Mouse (Mus musculus): ENCODE measurements around the gene Cyp4f39. TPM values are rescaled to one million over a fixed set of nuclear protein-coding genes. Genes with fewer than 3 reads are reported as not detected.
"Not testable (repeated sequence)": the region's sequence is repeated elsewhere in the genome, so short reads cannot be mapped to it uniquely, and the experiment has no call there.

Cyp4f39 gene
- polyA plus RNA-seq, 1 experiment = not detected

DNA sequence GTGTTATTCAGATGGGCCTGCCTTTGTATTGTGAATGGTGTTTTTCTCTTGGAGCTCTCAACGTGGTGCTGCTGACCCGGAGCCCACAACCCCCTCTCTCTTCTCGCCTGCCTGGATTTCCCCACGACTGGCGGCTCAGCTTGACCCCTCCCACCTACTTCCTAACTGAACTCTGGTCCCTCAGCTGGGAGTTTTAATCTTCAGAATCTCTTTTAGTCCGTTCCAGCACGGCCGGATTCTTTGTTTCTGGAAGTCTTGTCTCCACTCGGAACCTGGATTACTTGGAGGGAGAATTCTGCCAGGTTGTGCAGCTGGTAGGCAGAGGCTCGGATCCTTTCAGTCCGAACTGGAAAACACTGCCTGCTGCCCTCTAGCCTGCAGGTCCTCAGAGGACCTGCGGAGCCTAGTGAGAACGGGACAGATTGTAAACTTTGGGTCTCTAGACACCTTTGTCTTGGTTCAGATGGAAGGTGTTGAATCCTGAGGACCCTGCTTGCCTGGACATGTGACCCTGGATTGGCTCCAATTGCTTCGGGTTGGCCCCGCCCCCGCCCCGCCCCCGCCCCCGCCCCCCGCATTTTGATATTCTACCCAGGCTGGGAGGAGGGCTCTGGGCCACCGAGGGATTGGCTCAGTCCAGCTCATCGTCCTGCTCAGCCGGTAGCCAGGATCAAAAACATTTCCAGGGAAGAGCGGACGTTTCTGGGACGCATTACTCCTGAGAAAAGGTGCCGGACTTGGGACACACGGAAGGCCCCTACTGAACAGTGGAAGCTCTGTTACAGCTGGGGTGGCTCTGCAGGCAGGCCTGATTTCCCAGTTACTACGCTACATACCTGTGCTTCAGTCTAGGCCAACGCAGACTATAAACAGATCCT, 53.6 kb downstream of the Cyp4f39 start, which contains the start of gene Cyp4f17:
Gene Cyp4f17 (plus strand): TSS at position 200 of the 878 bp plus-strand sequence.
- no peak for TF ChIP-seq GATA1 (IDR thresholded peaks at IDR 0.05; ENCODE audit: low read length)

DNA sequence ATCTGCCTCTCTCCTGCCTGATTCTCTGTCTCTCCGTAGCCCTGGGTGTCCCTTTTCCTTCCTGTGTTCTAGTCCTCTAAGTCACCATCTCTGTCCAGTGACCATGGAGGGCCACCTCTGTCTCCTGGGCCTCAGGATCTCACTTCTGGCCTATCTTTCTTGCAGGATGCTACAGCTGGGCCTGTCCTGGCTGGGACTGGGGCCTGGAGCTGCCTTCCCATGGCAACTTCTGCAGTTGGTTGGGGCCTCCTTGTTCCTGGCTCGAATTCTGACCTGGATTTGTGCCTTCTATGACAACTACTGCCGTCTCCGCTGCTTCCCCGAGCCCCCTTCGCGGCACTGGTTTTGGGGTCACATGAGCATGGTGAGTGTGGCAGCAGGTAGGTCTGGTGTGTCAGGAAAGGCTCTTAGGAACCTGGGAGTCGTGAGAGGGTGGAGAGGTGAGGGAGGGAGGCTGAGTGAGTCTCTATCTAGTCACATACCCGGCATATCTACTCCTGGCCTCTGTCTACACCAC, 54.3 kb downstream of the Cyp4f39 start:
- no peak for TF ChIP-seq GATA1 (IDR thresholded peaks at IDR 0.05; ENCODE audit: low read length)

DNA sequence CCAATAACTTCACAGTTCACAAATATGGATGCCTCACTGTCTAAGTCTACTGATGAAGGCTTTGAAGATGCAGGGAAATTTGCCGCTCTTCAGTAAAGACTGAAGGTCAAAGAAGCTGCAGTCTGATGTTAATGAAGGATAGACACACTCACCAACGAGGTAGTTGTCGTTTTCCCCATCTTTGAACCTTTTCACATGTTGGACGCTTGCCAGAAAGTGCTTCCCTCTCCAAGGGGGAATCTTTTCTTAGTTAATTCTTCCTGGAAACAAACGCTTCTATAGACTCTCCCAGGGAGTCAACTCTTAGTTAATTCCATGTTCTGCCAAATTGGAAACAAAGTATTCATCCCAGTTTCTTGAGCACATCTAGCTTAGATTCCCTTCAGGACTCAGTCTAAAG, 63.6 kb downstream of the Cyp4f39 start:
- TF ChIP-seq GATA1 (IDR thresholded peaks at IDR 0.05; ENCODE audit: low read length) = no peak

DNA sequence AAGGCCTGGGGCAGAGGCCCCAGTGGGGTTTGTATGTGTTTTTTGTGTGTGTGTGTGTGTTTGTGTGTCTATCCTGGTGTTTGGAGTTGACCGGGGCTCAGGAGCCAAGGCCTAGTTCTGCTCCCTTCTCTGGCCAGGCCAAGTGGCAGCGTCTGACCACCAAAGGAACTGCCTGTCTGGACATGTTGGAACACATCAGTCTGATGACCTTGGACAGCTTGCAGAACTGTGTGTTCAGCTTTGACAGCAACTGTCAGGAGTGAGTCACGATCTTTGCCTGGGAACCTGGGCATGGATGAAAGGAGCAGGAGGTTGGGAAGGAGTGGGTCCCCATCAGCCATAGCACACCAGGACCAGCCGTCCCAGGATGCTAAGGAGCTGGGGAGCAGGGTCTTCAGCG, 69.5 kb downstream of the Cyp4f39 start:
- TF ChIP-seq GATA1 (IDR thresholded peaks at IDR 0.05; ENCODE audit: low read length) = no peak

DNA sequence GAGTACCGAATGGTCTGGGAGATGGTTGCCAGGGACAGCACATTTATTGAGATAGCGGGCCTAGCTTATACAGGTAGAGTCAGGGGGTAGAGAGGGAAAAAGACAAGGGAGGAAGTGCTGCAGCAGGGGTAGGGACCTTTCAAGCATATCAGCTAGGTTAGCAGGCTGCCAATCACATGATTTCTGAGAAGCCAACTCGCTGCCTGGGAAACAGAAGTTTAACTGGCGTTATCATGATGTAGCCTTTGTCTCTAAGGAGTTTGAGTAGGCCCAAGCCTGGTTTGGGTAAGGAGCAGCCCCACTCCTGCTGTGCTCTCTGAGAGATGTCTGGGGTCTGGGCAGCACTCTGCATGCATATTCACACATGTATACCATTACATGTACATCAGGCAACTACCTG, 69.9 kb downstream of the Cyp4f39 start:
- no peak for TF ChIP-seq GATA1 (IDR thresholded peaks at IDR 0.05; ENCODE audit: low read length)

DNA sequence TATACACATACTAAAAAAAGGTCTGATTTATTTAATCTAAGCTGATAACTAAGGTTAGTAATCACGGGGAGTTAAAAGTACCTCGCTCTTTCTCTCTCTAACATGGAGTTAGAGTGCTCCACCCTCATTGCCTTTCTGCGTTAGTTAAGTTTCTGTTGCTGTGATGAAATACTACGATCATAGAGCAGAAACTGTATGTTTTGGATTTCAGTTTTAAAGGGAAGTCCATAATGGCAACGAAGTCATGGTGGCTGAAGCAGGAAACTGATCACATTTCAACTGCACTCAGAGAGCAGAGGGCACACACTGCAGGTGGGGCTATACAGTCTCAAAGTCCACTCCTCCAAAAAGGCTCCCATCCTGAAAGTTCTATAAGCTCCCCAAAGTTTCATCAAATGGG, 70.3 kb downstream of the Cyp4f39 start:
- no peak for TF ChIP-seq GATA1 (IDR thresholded peaks at IDR 0.05; ENCODE audit: low read length)

DNA sequence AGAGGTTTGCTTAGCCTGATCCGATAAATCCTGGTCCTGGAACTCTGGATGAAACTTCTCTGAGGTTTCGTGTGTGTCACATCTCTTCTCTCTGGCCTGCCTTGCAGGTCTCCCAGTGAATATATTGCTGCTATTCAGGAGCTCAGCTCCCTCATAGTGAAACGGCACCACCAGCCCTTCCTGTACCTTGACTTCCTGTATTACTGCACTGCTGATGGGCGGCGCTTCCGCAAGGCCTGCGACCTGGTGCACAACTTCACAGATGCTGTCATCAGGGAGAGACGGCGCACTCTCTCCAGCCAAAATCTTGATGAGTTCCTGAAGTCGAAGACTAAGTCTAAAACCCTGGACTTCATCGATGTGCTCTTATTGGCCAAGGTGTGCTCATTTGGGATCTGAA, 71.4 kb downstream of the Cyp4f39 start:
- no peak for TF ChIP-seq GATA1 (IDR thresholded peaks at IDR 0.05; ENCODE audit: low read length)

DNA sequence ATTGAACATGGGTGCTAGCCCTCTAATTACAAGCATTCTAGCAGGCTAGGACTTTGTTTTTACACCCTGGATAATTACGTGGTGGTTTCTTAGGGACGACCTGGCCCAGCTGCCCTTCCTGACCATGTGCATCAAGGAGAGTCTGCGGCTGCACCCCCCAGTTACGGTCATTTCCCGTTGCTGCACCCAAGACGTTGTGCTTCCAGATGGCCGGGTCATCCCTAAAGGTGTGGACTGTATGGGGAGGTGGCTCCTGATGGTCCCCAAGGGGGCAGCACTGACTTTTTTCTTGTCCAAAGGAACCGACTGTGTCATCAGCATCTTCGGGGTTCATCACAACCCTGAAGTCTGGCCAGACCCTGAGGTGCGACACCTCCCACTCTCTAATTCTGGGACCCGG, 75.2 kb downstream of the Cyp4f39 start:
- TF ChIP-seq GATA1 (IDR thresholded peaks at IDR 0.05; ENCODE audit: low read length) = no peak

DNA sequence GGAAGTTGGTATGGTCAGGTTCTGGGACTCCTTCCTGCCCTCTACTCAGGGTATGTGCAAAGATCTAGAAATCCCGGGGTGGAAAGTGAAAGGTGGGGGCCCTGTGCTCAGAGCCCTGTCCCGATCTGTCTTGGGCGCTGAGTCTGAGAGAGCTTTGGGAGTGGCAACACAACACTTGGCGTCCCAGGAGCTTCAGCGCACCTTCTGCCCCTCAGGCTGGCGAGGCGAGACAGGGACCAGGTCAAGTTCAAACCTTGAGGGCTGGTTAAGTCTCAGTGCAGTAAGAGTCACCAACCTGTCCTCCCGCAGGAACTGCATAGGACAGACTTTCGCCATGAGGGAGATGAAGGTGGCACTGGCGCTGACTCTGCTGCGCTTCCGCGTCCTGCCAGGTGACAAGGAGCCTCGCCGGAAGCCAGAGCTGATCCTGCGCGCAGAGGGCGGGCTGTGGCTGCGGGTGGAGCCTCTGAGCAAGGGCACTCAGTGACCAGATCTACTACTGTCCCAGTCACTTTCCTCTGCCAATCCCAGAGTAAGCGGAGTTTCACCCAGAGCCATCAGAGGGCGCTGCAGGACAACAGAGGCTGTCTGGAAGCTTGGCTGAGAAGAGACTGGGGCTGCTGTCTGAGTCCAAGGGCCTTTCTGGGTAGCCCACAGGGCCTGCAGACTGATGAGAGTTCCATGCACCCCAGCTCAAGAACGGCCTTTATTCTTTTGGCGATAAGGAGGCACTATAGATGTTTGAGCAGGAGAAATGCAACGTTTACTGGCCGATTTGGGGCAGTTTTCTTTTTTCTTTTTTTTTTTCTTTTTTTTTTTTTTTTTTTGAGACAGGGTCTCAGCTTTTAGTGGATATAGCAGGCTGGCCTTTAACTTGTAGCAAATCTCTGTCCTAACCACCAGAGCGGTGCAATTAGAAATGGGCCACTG, 76.2 kb downstream of the Cyp4f39 start:
- no peak for TF ChIP-seq GATA1 (IDR thresholded peaks at IDR 0.05; ENCODE audit: low read length)

DNA sequence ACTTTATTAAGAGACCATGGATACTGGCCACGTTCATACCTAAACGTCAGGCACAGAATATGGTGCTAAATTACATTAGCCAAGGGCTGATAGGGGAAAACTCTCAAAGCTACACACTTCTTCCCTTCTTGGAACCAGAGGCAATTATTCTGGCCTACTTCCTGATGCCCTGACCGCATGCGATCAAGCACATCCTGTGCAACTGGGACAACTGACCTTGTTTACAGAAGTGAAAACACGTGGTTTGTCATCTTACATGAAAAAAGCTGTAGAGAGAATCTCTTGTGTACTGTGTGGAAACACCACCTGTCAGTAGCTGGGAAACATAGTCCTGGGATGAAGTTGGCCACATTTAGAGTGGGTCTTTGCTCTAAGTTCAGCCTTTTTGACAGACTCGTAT, 81.5 kb downstream of the Cyp4f39 start:
- TF ChIP-seq GATA1 (IDR thresholded peaks at IDR 0.05; ENCODE audit: low read length) = no peak

DNA sequence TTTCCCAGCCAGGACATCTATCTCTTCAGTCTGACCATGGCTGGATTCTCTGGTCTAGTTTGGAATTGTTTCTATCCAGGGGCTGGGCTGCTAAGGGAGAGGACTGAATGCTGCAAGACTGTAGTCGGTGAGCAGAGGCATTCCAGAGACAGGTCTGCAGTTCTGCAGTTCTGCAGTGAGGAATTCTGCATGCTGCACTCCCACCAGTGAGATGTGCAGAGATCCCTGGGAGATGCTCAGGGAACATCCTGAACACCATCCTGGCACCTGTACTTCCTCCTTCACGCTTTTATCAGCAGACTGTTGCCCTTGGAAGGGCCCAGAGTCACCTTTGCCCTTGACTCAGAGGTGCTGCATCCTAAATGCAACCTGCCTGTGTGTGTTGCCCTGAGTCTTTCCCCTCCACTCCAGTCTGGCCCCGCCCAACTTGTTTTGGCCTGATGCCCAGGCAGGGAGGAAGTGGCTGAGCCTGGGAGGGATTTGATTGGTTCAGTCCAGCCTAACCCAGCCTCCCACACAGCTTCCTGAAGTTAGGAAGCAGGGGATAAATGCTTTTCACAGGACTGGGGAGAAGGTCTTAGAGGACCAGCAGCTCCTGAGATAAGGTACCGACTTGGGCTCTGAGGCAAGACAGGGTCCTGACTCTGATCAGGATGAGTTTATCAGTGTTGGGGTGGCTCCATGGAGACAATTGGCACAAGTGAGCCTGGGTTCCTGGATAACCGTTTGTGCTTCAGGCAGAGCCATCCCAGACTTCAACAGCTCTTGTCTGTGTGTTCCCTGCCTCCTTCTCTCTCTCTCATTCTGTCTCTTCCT, 83.7 kb downstream of the Cyp4f39 start, which contains the start of gene Cyp4f16:
Gene Cyp4f16 (plus strand): TSS at position 508 of the 816 bp plus-strand sequence.
- TF ChIP-seq GATA1 (IDR thresholded peaks at IDR 0.05; ENCODE audit: low read length) = not testable (repeated sequence)

DNA sequence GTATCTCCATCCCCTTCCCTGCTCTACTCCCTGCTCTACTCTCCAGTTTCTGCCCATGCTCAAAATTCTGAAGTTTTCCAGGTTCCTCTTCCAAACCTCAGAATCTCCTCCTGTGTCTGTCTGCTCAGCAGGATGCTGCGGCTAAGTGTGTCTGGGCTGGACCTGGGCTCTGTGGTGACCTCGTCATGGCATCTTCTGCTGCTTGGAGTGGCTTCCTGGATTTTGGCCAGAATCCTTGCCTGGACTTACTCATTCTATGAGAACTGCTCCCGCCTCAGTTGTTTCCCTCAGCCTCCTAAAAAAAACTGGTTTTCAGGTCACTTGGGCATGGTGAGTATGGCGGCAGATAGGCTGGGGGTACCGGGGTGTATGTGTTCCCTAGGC, 84.3 kb downstream of the Cyp4f39 start:
- TF ChIP-seq GATA1 (IDR thresholded peaks at IDR 0.05; ENCODE audit: low read length) = no peak

Other genes starting within 250 kb of the Cyp4f39 start
- gene Brd4, start 168.0 kb upstream of the Cyp4f39 start, polyA plus RNA-seq (2012) = 171 and 189 TPM in 2 replicates
- 365 and 407 TPM in 2 replicates for gene Akap8, start 131.5 kb upstream of the Cyp4f39 start, polyA plus RNA-seq (2012)
- 105 and 134 TPM in 2 replicates for gene Akap8l, start 102.1 kb upstream of the Cyp4f39 start, polyA plus RNA-seq (2012)
- 91.2 and 92.4 TPM in 2 replicates for gene Wiz, start 63.3 kb upstream of the Cyp4f39 start, polyA plus RNA-seq (2012)
- gene Rasal3, start 49.1 kb upstream of the Cyp4f39 start, polyA plus RNA-seq (2012) = 13.0 and 13.2 TPM in 2 replicates
- 1.8 and 2.3 TPM in 2 replicates for gene Pglyrp2, start 28.6 kb upstream of the Cyp4f39 start, polyA plus RNA-seq (2012)
- gene Cyp4f17, start 53.3 kb downstream of the Cyp4f39 start, polyA plus RNA-seq (2012) = not detected in 2 replicates
- 0.19 and 0.23 TPM in 2 replicates for gene Cyp4f16, start 83.8 kb downstream of the Cyp4f39 start, polyA plus RNA-seq (2012)
- gene Cyp4f37, start 168.6 kb downstream of the Cyp4f39 start, polyA plus RNA-seq (2012) = not detected in 2 replicates
- gene Cyp4f40, start 206.2 kb downstream of the Cyp4f39 start, polyA plus RNA-seq (2012) = not detected in 2 replicates
- gene Cyp4f15, start 232.9 kb downstream of the Cyp4f39 start, polyA plus RNA-seq (2012) = not detected in 2 replicates